In genomic region chr4:81566526-81566925, GRCm38 (mm10) we compare ENCODE assay signal across 14 mouse cellular contexts.
A peak's percentile ranks its signal among the peaks of the same experiment; 100 is the strongest.
DNase-seq lines count a peak whose midpoint lies in the region; ATAC-seq and TF ChIP-seq lines count a peak whose summit lies in the region.
"Had no signal": no experiment of that assay in that cellular context is flagged by ENCODE, and none has a peak within 500 bp of the region (broad histone marks: within the 10 kb centered on the region; RNA-seq: fewer than 3 reads in every experiment).

No protein-coding gene starts in this region.

- no peaks in the 10 kb centered on the region for H3K27me3 ChIP-seq in hindbrain, embryonic 16.5 days (replicated peaks; ENCODE audit: control insufficient read depth, insufficient read depth, low read length)
- no peaks in the 10 kb centered on the region for H3K27me3 ChIP-seq in intestine, postnatal 0 days (replicated peaks; ENCODE audit: control insufficient read depth, insufficient read depth, low read length)
- H3K27me3 ChIP-seq: CH12.LX; liver, embryonic 15.5 days had no signal

- H3K9ac ChIP-seq in hindbrain, embryonic 16.5 days (ENCODE audit: low read depth, low read length) = no peak overlapping the region
- no peak overlapping the region for H3K9ac ChIP-seq in intestine, postnatal 0 days (ENCODE audit: low read depth, low read length)
- H3K9ac ChIP-seq: liver, embryonic 15.5 days had no signal

- 45% methylated on average over 11 of the region's 11 CpGs for WGBS in hindbrain, embryonic 16.5 days
- 72% methylated on average over 11 of the region's 11 CpGs for WGBS in intestine, postnatal 0 days

- DNase-seq in layer of hippocampus, adult 2 months (ENCODE audit: low spot score in 2 of 2) = peak in 1 of 2 experiments; percentile 44
- no peak for DNase-seq in layer of hippocampus, adult 9-10 months (ENCODE audit: low spot score)
- DNase-seq in cerebellum, adult 11 months = peak; percentile 50
- DNase-seq in cerebellum, postnatal 10 days = peak; percentile 78 to 83
- DNase-seq in ovary, postnatal 14 days (ENCODE audit: low spot score) = no peak
- no peak for DNase-seq in spleen, postnatal 4 days (ENCODE audit: low spot score in 2 of 2)
- DNase-seq: kidney, adult 8-10 months; right cerebral cortex, postnatal 14 days had no signal

- no peaks in the 10 kb centered on the region for H3K36me3 ChIP-seq in hindbrain, embryonic 16.5 days (ENCODE audit: control insufficient read depth, insufficient read depth, low read length)
- no peaks in the 10 kb centered on the region for H3K36me3 ChIP-seq in intestine, postnatal 0 days (ENCODE audit: control insufficient read depth, insufficient read depth)
- H3K36me3 ChIP-seq: liver, embryonic 15.5 days had no signal

- H3K27ac ChIP-seq in layer of hippocampus, adult 2 months = peak overlapping the region; percentile 90
- H3K27ac ChIP-seq in hindbrain, embryonic 16.5 days (ENCODE audit: low read depth, low read length) = no peak overlapping the region
- H3K27ac ChIP-seq in intestine, postnatal 0 days (ENCODE audit: low read depth, low read length) = no peak overlapping the region
- H3K27ac ChIP-seq: liver, embryonic 15.5 days; stomach, postnatal 0 days had no signal

- peak overlapping the region; percentile 17; the same call in 1 of the 2 replicates for H3K4me3 ChIP-seq in layer of hippocampus, adult 2 months
- no peak overlapping the region for H3K4me3 ChIP-seq in hindbrain, embryonic 16.5 days (ENCODE audit: low read length)
- no peak overlapping the region for H3K4me3 ChIP-seq in intestine, postnatal 0 days (ENCODE audit: low read depth, low read length)
- H3K4me3 ChIP-seq: liver, embryonic 15.5 days; myocyte had no signal

- peaks cover 10% of the 10 kb centered on the region for H3K4me1 ChIP-seq in hindbrain, embryonic 16.5 days (ENCODE audit: control insufficient read depth, insufficient read depth, low read depth, low read length)
- H3K4me1 ChIP-seq in intestine, postnatal 0 days (replicated peaks; ENCODE audit: control insufficient read depth, insufficient read depth, low read length) = no peaks in the 10 kb centered on the region
- H3K4me1 ChIP-seq: liver, embryonic 15.5 days had no signal

- H3K4me2 ChIP-seq in hindbrain, embryonic 16.5 days (ENCODE audit: low read length) = peak overlapping the region; percentile 22
- H3K4me2 ChIP-seq in intestine, postnatal 0 days (replicated peaks; ENCODE audit: low read depth) = no peak overlapping the region
- H3K4me2 ChIP-seq: liver, embryonic 15.5 days had no signal

- TF ChIP-seq CTCF in layer of hippocampus, adult 2 months (conservative IDR thresholded peaks at IDR 0.05) = no peak
- TF ChIP-seq CTCF in intestine, postnatal 0 days (IDR thresholded peaks at IDR 0.05; ENCODE audit: low read depth) = no peak

- no peaks in the 10 kb centered on the region for H3K9me3 ChIP-seq in hindbrain, embryonic 16.5 days (ENCODE audit: control insufficient read depth, low read length)
- H3K9me3 ChIP-seq in intestine, postnatal 0 days (ENCODE audit: control insufficient read depth) = no peaks in the 10 kb centered on the region
- H3K9me3 ChIP-seq: liver, embryonic 15.5 days had no signal

- ATAC-seq in hindbrain, embryonic 16.5 days = no peak
- no peak for ATAC-seq in intestine, postnatal 0 days

Comparison
In these comparisons a context has a peak if more than half of its experiments do, and no peak if none do; other contexts are left out.
1. DNase-seq: peak in cerebellum, adult 11 months (single experiment) and cerebellum, postnatal 10 days (2 of 2); none in layer of hippocampus, adult 9-10 months (single experiment), ovary, postnatal 14 days (single experiment) and spleen, postnatal 4 days (0 of 2).